Mouse (Mus musculus) liver, postnatal 0 days (tissue): ENCODE results near the gene Ctsw.

Experiments
- CTCF ChIP-seq: sonication (generic); IDR thresholded peaks from 2 replicates; pipeline ENCODE4 v1.5.1; 2016; ENCODE audit warnings: antibody characterized with exemption, low read depth
- EP300 ChIP-seq: IDR thresholded peaks from 2 replicates; pipeline ENCODE4 v1.6.1; 2016; ENCODE audit warnings: antibody characterized with exemption, low read depth, mild to moderate bottlenecking

DNA sequence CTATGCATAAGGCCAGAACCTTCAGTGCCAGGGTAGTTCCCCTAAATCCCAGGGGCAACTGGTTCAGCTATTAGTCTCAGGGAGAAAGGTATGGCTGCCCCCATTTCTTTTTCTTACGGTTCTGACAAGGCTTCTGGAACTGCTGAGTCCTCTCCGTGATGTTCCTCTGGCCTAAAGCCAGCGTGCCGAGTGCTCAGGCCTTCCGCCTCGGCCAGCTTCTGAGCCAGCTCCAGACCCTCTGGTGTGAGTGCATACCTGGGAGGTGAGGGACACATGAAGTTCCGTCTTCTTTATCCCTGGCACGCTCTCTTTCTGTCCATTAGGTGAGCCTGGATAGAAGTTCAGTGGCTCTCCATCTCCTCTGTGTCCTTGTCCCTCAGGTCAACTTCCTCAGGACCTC is 17.1 kb upstream of the Ctsw start:
- TF ChIP-seq CTCF (no peak), EP300 (no peak)
